Mouse (Mus musculus) liver, embryonic 13.5 days (tissue): ENCODE data around the gene Pde1b. TPM values are rescaled to one million over a fixed set of nuclear protein-coding genes. Genes with fewer than 3 reads are reported as not detected.

Experiments used
- ATAC-seq: fragments of 200-750 bp; cut with Nextera tagmentation; 2 replicates; pipeline ENCODE4 v1.8.0; 2017; ENCODE audit warnings: low read depth, mild to moderate bottlenecking, moderate number of reproducible peaks, moderate library complexity
- DNase-seq: peaks from one replicate; pipeline ENCODE4 v3.0.0; 2022
- H3K27ac ChIP-seq: fragments of 300-500 bp; sonication (generic); 2 replicates; pipeline ENCODE4 v1.5.1; 2015; ENCODE audit warnings: moderate library complexity, mild to moderate bottlenecking, inconsistent platforms
- H3K27me3 ChIP-seq: fragments of 300-500 bp; sonication (generic); 2 replicates; pipeline ENCODE4 v1.6.1; 2015; ENCODE audit warnings: mild to moderate bottlenecking, inconsistent platforms
- H3K36me3 ChIP-seq: fragments of 300-500 bp; sonication (generic); 2 replicates; pipeline ENCODE4 v1.6.1; 2015; ENCODE audit warnings: mild to moderate bottlenecking, inconsistent platforms
- H3K4me1 ChIP-seq: fragments of 300-500 bp; sonication (generic); replicated peaks from 2 replicates; pipeline ENCODE4 v1.6.1; 2015; ENCODE audit warnings: inconsistent platforms
- H3K4me2 ChIP-seq: fragments of 300-500 bp; sonication (generic); 2 replicates; pipeline ENCODE4 v1.6.1; 2015; ENCODE audit warnings: inconsistent platforms, mild to moderate bottlenecking, moderate library complexity
- H3K4me3 ChIP-seq: fragments of 300-500 bp; sonication (generic); replicated peaks from 2 replicates; pipeline ENCODE4 v1.5.1; 2015; ENCODE audit warnings: mild to moderate bottlenecking, inconsistent platforms
- H3K9ac ChIP-seq: fragments of 300-500 bp; sonication (generic); 2 replicates; pipeline ENCODE4 v1.6.1; 2015; ENCODE audit warnings: mild to moderate bottlenecking, inconsistent platforms
- H3K9me3 ChIP-seq: fragments of 300-500 bp; sonication (generic); replicated peaks from 2 replicates; pipeline ENCODE4 v1.6.1; 2016; ENCODE audit warnings: inconsistent platforms
- polyA plus RNA-seq: library from polyadenylated mRNA; unstranded; fragments of >200 nt; fragmentation: Nextera tagmentation; extraction: Ambion mirVana; gene quantifications from 2 replicates; pipeline ENCODE4 v1.2.1, GENCODE M21; 2015

Pde1b gene
- polyA plus RNA-seq, 1 experiment from 2014 or later: 0.41 TPM

DNA sequence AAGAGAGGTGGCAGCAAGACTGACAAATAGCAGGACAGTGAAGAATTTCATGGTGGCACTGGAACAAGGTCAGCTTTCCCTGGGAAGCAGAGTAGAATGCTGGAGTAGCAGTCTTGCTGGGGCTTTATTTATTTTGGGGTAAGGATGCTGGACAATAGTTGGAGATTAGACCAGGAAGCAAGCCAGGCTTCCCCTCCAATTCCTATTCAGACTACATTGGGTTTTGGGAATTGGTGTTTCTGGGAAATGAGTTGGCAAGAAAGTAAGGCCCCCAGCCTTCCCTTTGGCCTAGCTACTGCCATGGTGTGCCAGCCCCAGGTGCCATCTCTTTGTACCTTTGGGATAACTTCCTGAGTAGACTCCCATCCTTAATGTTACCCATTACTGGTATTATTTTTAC, 62.1 kb downstream of the Pde1b start, which contains the start of gene Glycam1:
Gene Glycam1, minus strand, starts transcription at position 101 of the 400 bp plus-strand sequence.
- Histone ChIP-seq H3K27me3 (no peaks in the 10 kb centered on the region), H3K9ac (no peak within 1 kb of the TSS), H3K4me3 (no peak within 1 kb of the TSS), H3K9me3 (no peaks in the 10 kb centered on the region), H3K36me3 (no peaks in the 10 kb centered on the region), H3K27ac (no peak within 1 kb of the TSS), H3K4me1 (no peaks in the 10 kb centered on the region), H3K4me2 (no peak within 1 kb of the TSS)
- DNase-seq: no peak
- ATAC-seq: no peak

Other genes with a start within 250 kb of the Pde1b start
- 171 and 185 TPM in 2 replicates for gene Nfe2, start 244.6 kb upstream of the Pde1b start, polyA plus RNA-seq
- 213 and 240 TPM in 2 replicates for gene Copz1, start 230.3 kb upstream of the Pde1b start, polyA plus RNA-seq
- gene Gpr84, start 192.4 kb upstream of the Pde1b start, polyA plus RNA-seq: 0.28 and 0.29 TPM in 2 replicates
- gene Zfp385a, start 162.9 kb upstream of the Pde1b start, polyA plus RNA-seq: 4.6 and 5.9 TPM in 2 replicates
- 12.9 and 15.8 TPM in 2 replicates for gene Itga5, start 136.3 kb upstream of the Pde1b start, polyA plus RNA-seq
- gene Gtsf1, start 72.6 kb upstream of the Pde1b start, polyA plus RNA-seq: 0.23 TPM in 1 of 2 replicates, not detected in the other
- not detected in 2 replicates for gene Gtsf2, start 54.6 kb upstream of the Pde1b start, polyA plus RNA-seq
- gene Nckap1l, start 49.2 kb upstream of the Pde1b start, polyA plus RNA-seq: 5.9 and 7.0 TPM in 2 replicates
- 0.31 and 0.36 TPM in 2 replicates for gene Ppp1r1a, start 35.0 kb downstream of the Pde1b start, polyA plus RNA-seq
- not detected in 2 replicates for gene Glycam1, start 62.0 kb downstream of the Pde1b start, polyA plus RNA-seq